Mouse (Mus musculus) brain, embryonic 14.5 days (tissue): ENCODE results near the gene 1700080O16Rik. TPM values are rescaled to one million over a fixed set of nuclear protein-coding genes. Genes with fewer than 3 reads are reported as not detected.
A peak's percentile ranks its signal among the peaks of the same experiment; 100 is the strongest.

Experiments
- DNase-seq: peaks from one replicate; pipeline ENCODE4 v3.0.0-alpha.2; 2011; ENCODE audit warnings: low read depth
- CTCF ChIP-seq: fragments of 200-500 bp; IDR thresholded peaks from 2 replicates; pipeline ENCODE4 v1.5.1; 2012; ENCODE audit warnings: inconsistent platforms, mild to moderate bottlenecking, moderate library complexity, borderline replicate concordance; ENCODE audit not compliant: insufficient read depth, insufficient read length; ENCODE audit errors: extremely low read depth
- POLR2A ChIP-seq: fragments of 200-500 bp; IDR thresholded peaks from 2 replicates; pipeline ENCODE4 v1.6.1; 2012; ENCODE audit warnings: mild to moderate bottlenecking, inconsistent platforms, borderline replicate concordance; ENCODE audit not compliant: poor library complexity, insufficient read depth, insufficient read length, severe bottlenecking; ENCODE audit errors: extremely low read depth
- polyA plus RNA-seq: library from polyadenylated mRNA; depleted of rRNA; stranded (reverse); fragments of >200 nt; gene quantifications from 2 replicates; pipeline ENCODE4 v1.2.3, GENCODE M21; 2012; rRNA removed

The 1700080O16Rik gene
- polyA plus RNA-seq = not detected in 2 replicates

GRCm38 (mm10) chrX:51972672-51973071 is at the start of gene 1700080O16Rik:
1700080O16Rik (minus strand) TSS chrX:51972772.
- DNase-seq = no peak
- TF ChIP-seq CTCF (no peak), POLR2A (no peak)

GRCm38 (mm10) chrX:52017660-52018059 is 45.1 kb upstream of the 1700080O16Rik start:
- TF ChIP-seq POLR2A (no peak), CTCF (no peak)
- peak; percentile 15 for DNase-seq

GRCm38 (mm10) chrX:52000072-52000471 is 27.5 kb upstream of the 1700080O16Rik start:
- peak; percentile 3 for DNase-seq
- TF ChIP-seq POLR2A (no peak), CTCF (no peak)

- TF ChIP-seq CTCF = no peak
- TF ChIP-seq POLR2A = no peak
- DNase-seq = peak; percentile 18
Observed at GRCm38 (mm10) chrX:51999426-51999825, 26.9 kb upstream of the 1700080O16Rik start.

- TF ChIP-seq CTCF (no peak), POLR2A (no peak)
- no peak for DNase-seq
Observed at GRCm38 (mm10) chrX:51976361-51976760, 3.8 kb upstream of the 1700080O16Rik start.

- TF ChIP-seq CTCF (no peak), POLR2A (no peak)
Observed at GRCm38 (mm10) chrX:51974618-51975017, 2.0 kb upstream of the 1700080O16Rik start.

GRCm38 (mm10) chrX:51948071-51948470 is 24.5 kb downstream of the 1700080O16Rik start:
- DNase-seq = peak; percentile 34

More at GRCm38 (mm10) chrX:51974618-51975017, 2.0 kb upstream of the 1700080O16Rik start:
- DNase-seq = no peak

GRCm38 (mm10) chrX:51938076-51938475 is 34.5 kb downstream of the 1700080O16Rik start:
- TF ChIP-seq POLR2A (no peak), CTCF (no peak)
- DNase-seq = no peak

More at GRCm38 (mm10) chrX:51948071-51948470, 24.5 kb downstream of the 1700080O16Rik start:
- TF ChIP-seq CTCF = no peak

GRCm38 (mm10) chrX:51919091-51919490 is 53.5 kb downstream of the 1700080O16Rik start:
- no peak for TF ChIP-seq CTCF
- no peak for TF ChIP-seq POLR2A
- no peak for DNase-seq

Other genes starting within 250 kb of the 1700080O16Rik start
- gene Usp26, start 171.5 kb downstream of the 1700080O16Rik start, polyA plus RNA-seq = not detected in 2 replicates
- 15.2 and 19.5 TPM in 2 replicates for gene Gpc4, start 192.5 kb upstream of the 1700080O16Rik start, polyA plus RNA-seq